Mouse (Mus musculus) cortical plate, adult 2 months (tissue): ENCODE data around the gene Reep3.

ENCODE experiments used
- CTCF ChIP-seq: fragments of 200-500 bp; IDR thresholded peaks from 2 replicates; pipeline ENCODE4 v1.5.1; 2011; ENCODE audit warnings: mild to moderate bottlenecking, control low read depth, low read length; ENCODE audit not compliant: insufficient read depth; ENCODE audit errors: extremely low read depth
- POLR2A ChIP-seq: fragments of 200-500 bp; IDR thresholded peaks from 2 replicates; pipeline ENCODE4 v1.6.1; 2011; ENCODE audit warnings: mild to moderate bottlenecking, low read length, control low read depth; ENCODE audit not compliant: insufficient read depth; ENCODE audit errors: extremely low read depth

GRCm38 (mm10) chr10:67021494-67021893 lies 75.3 kb downstream of the Reep3 start:
- TF ChIP-seq CTCF = no peak
- TF ChIP-seq POLR2A = no peak
